Mouse (Mus musculus) spleen, adult 12 weeks (tissue): ENCODE data around the gene Lmbrd1.
"Not testable (repeated sequence)": the region's sequence is repeated elsewhere in the genome, so short reads cannot be mapped to it uniquely, and the experiment has no call there.

Experiments
- DNase-seq: peaks from one replicate; pipeline ENCODE4 v3.0.0; 2022; ENCODE audit warnings: low spot score

Lmbrd1 gene

DNA sequence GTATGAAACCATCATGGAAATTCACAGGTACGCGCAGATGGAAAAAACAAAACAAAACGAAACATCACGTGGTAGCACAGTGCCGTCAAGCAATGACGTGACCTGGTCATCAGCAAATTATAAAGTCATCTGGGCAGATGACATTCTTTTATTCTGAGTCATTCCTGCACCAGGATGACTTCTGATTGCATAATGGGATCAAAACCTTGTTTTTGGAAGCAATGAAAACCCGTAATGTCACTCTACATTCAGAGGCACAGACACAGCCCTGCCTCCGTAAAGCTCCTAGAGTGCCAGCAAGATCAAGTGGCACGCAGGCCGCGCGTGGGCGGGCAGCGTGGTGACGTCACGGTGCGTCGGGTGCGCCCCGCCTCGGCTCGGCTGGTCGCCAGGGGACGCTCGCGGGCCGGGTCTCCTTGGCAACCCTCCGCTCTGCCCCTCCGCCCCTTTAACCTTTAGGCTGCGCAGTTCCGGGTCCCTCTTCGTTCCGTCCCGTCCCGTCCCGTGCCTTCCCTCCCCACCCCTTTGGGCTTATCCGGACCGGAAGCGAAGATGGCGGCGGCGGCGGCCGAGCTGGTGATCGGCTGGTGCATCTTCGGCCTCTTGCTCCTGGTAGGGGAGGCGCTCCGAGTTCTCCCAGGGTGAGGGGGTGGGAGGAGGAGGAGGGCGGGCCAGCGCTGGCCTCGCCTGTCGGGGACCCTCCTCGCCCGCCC lies at the start of gene Lmbrd1:
TSS of gene Lmbrd1 (plus strand) at position 426 of the 713 bp plus-strand sequence.
- DNase-seq = peak; percentile 94

- DNase-seq = no peak
These were observed 44.8 kb upstream of the Lmbrd1 start for GRCm38 (mm10) chr1:24633553-24634132.

DNA sequence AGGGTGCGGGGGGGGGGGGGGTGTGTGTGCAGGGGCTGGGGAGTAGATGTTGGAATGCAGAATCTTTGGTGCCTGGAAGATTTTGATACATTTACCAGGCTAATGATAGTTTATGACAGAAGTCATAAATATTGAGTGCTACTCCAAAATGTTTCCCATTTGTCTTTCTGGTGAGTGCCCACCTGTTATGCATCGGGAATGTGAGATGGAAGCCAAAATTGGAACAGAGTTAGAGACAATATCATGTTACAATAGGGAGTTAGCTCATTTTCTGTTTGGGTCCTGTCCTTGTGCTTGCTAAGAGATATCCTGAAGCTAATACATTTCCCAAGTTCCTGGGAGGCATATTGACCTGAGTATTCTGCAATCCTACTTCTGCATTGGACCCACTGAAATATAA lies 28.3 kb upstream of the Lmbrd1 start:
- DNase-seq = no peak

GRCm38 (mm10) chr1:24659914-24660313 lies 18.5 kb upstream of the Lmbrd1 start:
- no peak for DNase-seq

- not testable (repeated sequence) for DNase-seq
These were observed 17.8 kb upstream of the Lmbrd1 start for GRCm38 (mm10) chr1:24660662-24661061.

DNA sequence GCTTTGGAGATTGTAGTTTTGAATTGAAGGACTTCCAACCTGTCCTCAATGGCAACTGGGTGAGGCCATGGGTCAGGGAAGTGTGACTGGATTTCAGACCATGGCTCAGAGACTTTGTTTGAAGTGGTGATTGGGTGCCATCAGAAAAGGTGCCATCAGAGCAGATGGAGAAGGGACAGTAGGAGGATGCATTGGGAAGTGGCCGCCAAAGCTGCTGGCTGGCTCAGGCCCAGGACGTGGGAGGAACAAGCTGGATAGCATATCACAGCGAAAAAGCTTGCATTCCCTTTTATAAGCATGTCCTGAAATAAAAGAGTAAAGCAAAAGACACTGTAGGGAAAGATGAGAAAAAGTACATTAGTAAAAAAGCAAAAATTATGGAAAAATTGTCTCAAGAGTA lies 16.9 kb upstream of the Lmbrd1 start:
- no peak for DNase-seq

DNA sequence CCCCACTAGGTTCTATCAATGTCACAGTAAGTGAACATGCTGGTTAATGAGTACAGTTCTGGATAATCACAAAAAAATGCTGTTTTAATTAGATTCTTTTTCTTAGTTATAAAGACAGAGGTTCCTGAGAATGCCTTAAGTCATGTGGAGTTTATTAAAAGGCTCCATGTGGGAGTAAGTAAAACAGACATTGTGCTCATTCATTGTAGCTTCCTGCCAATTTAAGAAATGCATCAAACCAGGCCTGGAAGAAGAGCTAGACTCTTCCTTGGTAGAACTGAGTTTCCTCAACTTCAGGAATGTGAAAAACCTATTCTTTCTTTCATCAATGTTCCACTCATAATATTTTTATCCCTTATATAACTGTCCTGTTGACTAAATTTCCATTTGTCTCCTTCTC lies 14.3 kb upstream of the Lmbrd1 start:
- DNase-seq = no peak

- DNase-seq = no peak
These were observed 5.2 kb upstream of the Lmbrd1 start for GRCm38 (mm10) chr1:24673231-24673630.

GRCm38 (mm10) chr1:24677706-24678105 lies 724 bp upstream of the Lmbrd1 start:
- no peak for DNase-seq

GRCm38 (mm10) chr1:24679071-24679470 lies 641 bp downstream of the Lmbrd1 start:
- no peak for DNase-seq

DNA sequence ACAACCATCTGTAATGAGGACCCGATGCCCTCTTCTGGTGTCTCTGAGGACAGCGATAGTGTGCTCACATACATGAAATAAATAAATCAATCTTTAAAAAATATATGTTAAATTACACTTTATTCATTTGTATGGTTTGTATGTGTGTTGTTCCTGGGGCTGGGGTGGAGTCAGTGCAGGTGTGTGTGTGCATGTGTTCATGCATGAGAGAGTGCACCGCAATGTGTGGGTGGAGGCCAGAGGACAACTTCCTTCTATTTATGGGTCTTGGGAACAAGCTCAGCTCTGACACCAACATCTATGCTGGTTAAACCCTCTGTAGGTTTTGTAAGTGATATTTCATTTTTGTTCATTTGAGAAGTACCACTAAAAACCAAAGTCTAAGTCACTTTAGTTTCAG lies 2.6 kb downstream of the Lmbrd1 start:
- DNase-seq = peak; percentile 17

GRCm38 (mm10) chr1:24681946-24682345 lies 3.5 kb downstream of the Lmbrd1 start:
- no peak for DNase-seq

- DNase-seq = no peak
These were observed 5.5 kb downstream of the Lmbrd1 start for GRCm38 (mm10) chr1:24683947-24684346.

- no peak for DNase-seq
These were observed 7.2 kb downstream of the Lmbrd1 start for GRCm38 (mm10) chr1:24685606-24686005.

- DNase-seq = no peak
These were observed 8.0 kb downstream of the Lmbrd1 start for GRCm38 (mm10) chr1:24686235-24687021.

DNA sequence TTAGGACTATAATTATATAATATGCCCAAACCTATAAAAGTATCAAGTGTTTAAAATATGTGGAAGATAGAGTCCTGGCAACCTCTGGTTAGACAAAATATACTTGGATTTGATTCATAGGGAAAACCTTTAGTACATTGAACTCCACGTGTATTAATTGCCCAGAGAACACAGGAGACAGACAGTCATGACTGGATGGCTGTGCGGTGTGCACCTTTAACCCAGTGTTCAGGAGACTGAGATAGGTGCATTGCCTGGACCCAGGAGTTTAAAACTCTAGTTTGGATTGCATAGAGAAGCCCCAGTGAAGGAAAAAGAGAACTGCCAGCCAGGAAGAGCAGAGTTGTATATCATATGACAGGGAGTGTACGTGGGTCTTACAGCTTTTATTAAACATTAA lies 19.2 kb downstream of the Lmbrd1 start:
- no peak for DNase-seq

- no peak for DNase-seq
These were observed 19.9 kb downstream of the Lmbrd1 start for GRCm38 (mm10) chr1:24698146-24698880.

GRCm38 (mm10) chr1:24699320-24699719 lies 20.9 kb downstream of the Lmbrd1 start:
- DNase-seq = no peak

GRCm38 (mm10) chr1:24700241-24700640 lies 21.8 kb downstream of the Lmbrd1 start:
- DNase-seq = no peak

DNA sequence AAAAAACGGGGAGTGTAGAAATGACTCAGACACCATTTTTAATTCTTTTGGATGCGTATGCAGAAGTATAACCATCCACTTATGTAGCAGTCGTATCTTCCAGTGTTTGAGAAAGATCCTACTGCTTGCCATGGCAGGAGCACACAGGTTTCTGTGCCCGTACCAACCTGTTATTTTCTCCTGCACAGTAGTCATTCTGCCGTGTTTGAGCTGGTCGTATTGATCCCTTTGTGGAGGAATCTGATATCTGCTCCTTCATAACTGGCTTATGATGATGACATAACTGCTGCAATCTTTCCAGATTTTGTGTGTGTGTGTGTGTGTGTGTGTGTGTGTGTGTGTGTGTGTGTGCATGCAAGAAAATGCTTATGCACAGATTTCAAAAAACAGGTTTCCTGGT lies 25.4 kb downstream of the Lmbrd1 start:
- DNase-seq = no peak

DNA sequence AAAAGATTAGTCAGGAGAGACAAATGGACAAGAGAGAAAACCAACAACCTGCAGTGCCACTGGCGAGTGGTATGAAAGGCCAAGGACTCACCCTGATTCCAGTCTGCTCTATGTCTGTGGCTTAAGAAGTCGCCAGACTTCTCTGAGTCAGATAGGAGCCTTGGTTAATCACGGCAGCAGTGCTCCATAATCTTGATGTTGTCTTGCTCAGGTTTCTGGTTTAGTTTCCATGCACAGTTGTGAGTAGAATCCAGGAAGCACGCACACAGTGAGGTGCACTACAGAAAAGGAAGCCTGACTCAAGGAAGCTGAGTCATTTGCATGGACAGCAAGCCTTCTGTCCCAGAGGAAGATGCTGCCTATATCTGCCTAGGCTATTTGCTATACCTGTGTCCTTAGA lies 37.9 kb downstream of the Lmbrd1 start:
- no peak for DNase-seq

DNA sequence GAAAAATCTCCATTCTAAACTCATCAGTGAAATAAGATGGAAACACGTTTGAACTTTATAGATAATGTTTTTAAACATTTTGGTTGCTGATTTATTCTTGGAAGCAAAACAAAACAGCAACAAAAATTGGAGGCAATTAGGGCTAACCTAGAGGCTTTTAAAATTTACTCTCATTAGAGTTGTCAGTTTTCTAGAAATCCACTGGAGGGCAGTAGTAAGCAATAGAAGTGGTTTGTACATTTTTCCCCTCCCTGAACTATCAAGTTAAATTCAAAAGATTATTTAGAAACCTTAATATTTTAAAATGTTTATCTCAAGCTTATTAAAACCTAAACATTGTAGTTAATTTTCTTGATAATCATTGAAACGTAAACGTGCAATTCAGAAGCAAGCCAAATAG lies 41.2 kb downstream of the Lmbrd1 start:
- no peak for DNase-seq
